Mouse (Mus musculus) cerebellum, adult 2 months (tissue): Measurements from ENCODE around the gene Cxcl17. TPM values are rescaled to one million over a fixed set of nuclear protein-coding genes. Genes with fewer than 3 reads are reported as not detected.

Experiments
- DNase-seq, 2 experiments: peaks; one replicate each; pipeline ENCODE4 v3.0.0; 2021
- H3K27ac ChIP-seq: fragments of 200-500 bp; 2 replicates; pipeline ENCODE4 v1.5.1; 2012; ENCODE audit warnings: low read length, control low read depth, inconsistent platforms; ENCODE audit not compliant: insufficient read depth
- H3K27me3 ChIP-seq: fragments of 200-500 bp; 2 replicates; pipeline ENCODE4 v1.6.1; 2012; ENCODE audit warnings: inconsistent platforms, mild to moderate bottlenecking, low read length, moderate library complexity; ENCODE audit not compliant: control insufficient read depth, insufficient read depth
- H3K4me1 ChIP-seq: fragments of 200-500 bp; 2 replicates; pipeline ENCODE4 v1.6.1; 2011; ENCODE audit warnings: low read length; ENCODE audit not compliant: control insufficient read depth, insufficient read depth
- H3K4me3 ChIP-seq: fragments of 200-500 bp; replicated peaks from 2 replicates; pipeline ENCODE3; 2011; ENCODE audit warnings: mild to moderate bottlenecking, low read depth, low read length, control low read depth; ENCODE audit not compliant: insufficient read depth
- CTCF ChIP-seq: fragments of 200-500 bp; IDR thresholded peaks from 2 replicates; pipeline ENCODE4 v1.5.1; 2011; ENCODE audit warnings: low read depth, mild to moderate bottlenecking, control low read depth, low read length, moderate library complexity, borderline replicate concordance; ENCODE audit not compliant: insufficient read depth
- POLR2A ChIP-seq: fragments of 200-500 bp; IDR thresholded peaks from 2 replicates; pipeline ENCODE4 v1.6.1; 2011; ENCODE audit warnings: low read length, control low read depth, borderline replicate concordance; ENCODE audit not compliant: insufficient read depth
- WGBS: fragments of 180-500 bp; shearing (Covaris S2); methylation state at CpG from one replicate; pipeline ENCODE4 v1.1.7; 2018; 5-methylcytosine and 5-hydroxymethylcytosine counted together
- polyA plus RNA-seq: library from polyadenylated mRNA; depleted of rRNA; stranded (reverse); fragments of >200 nt; gene quantifications from 2 replicates; pipeline ENCODE4 v1.2.3, GENCODE M21; 2012

The Cxcl17 gene
- polyA plus RNA-seq, 1 experiment: not detected

GRCm38 (mm10) chr7:25439124-25439822 lies 26.6 kb upstream of the Cxcl17 start:
- H3K4me3 ChIP-seq: no peak overlapping the region
- H3K27me3 ChIP-seq: no peaks in the 10 kb centered on the region
- no peak for TF ChIP-seq POLR2A
- no peak for TF ChIP-seq CTCF
- H3K27ac ChIP-seq: no peak overlapping the region
- 84% methylated on average over 8 of the region's 8 CpGs for WGBS
- DNase-seq: no peak
- H3K4me1 ChIP-seq: no peaks in the 10 kb centered on the region

- no peak for DNase-seq
- no peak overlapping the region for H3K27ac ChIP-seq
- no peaks in the 10 kb centered on the region for H3K4me1 ChIP-seq
- H3K27me3 ChIP-seq: no peaks in the 10 kb centered on the region
- 92% methylated on average over 2 of the region's 2 CpGs for WGBS
- no peak overlapping the region for H3K4me3 ChIP-seq
- no peak for TF ChIP-seq POLR2A
- TF ChIP-seq CTCF: no peak
Measured at GRCm38 (mm10) chr7:25436704-25437103, 24.0 kb upstream of the Cxcl17 start.

- 84% methylated on average over 6 of the region's 6 CpGs for WGBS
- no peak overlapping the region for H3K27ac ChIP-seq
- no peak for TF ChIP-seq CTCF
- no peak for TF ChIP-seq POLR2A
Measured at GRCm38 (mm10) chr7:25436226-25436625, 23.5 kb upstream of the Cxcl17 start.

GRCm38 (mm10) chr7:25435546-25435851 lies 22.8 kb upstream of the Cxcl17 start:
- no peaks in the 10 kb centered on the region for H3K4me1 ChIP-seq
- no peaks in the 10 kb centered on the region for H3K27me3 ChIP-seq
- no peak overlapping the region for H3K4me3 ChIP-seq
- no peak for DNase-seq
- 95% methylated on average over 2 of the region's 2 CpGs for WGBS
- TF ChIP-seq POLR2A: no peak
- TF ChIP-seq CTCF: no peak
- no peak overlapping the region for H3K27ac ChIP-seq

More at GRCm38 (mm10) chr7:25436226-25436625, 23.5 kb upstream of the Cxcl17 start:
- Histone ChIP-seq H3K4me1 (no peaks in the 10 kb centered on the region), H3K27me3 (no peaks in the 10 kb centered on the region), H3K4me3 (no peak overlapping the region)
- no peak for DNase-seq

DNA sequence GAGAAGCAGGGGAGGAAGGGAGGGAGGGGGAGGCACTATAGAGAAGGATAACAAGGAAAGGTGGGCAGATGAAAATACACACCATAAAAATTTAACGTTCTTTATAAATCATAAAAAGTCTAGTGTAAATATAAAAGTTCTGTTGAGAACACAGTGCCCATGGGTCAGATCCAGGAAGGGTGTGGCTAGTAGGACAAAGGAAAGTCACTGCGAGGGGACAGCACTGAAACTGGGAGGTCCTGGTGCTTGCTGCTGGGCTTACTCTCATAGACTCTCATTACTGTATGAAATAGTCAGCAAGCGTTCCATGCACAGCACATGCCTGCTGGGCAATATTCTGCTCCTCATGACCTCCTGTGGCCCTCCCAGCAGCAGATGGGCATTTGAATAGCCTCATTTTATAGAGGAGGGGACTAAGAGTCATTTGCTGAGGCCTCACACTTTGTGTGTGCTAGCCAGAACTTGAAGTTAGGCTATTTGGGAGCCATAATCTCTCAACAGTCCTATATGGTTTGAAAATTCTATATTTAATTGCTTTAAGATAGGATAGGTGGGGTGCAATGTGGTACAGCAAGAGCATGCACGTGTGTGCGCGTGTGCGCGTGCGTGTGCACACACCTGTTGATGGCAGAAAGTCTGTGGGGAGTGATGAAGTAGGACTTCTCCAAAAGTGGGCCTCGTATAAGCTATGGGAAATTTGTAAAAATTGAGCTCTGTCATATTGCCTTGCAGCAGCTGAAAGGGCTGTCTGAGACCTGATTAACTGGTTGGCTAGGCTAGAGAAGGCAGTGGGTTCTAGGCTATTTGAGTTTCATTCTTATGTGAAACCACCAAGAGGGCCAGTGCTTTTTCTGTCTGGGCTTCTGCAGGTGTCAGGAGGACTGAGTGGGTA lies 22.2 kb upstream of the Cxcl17 start:
- Histone ChIP-seq H3K4me1 (no peaks in the 10 kb centered on the region), H3K27me3 (no peaks in the 10 kb centered on the region), H3K27ac (no peak overlapping the region), H3K4me3 (no peak overlapping the region)
- 81% methylated on average over 10 of the region's 10 CpGs for WGBS
- DNase-seq: no peak
- no peak for TF ChIP-seq POLR2A
- TF ChIP-seq CTCF: no peak

DNA sequence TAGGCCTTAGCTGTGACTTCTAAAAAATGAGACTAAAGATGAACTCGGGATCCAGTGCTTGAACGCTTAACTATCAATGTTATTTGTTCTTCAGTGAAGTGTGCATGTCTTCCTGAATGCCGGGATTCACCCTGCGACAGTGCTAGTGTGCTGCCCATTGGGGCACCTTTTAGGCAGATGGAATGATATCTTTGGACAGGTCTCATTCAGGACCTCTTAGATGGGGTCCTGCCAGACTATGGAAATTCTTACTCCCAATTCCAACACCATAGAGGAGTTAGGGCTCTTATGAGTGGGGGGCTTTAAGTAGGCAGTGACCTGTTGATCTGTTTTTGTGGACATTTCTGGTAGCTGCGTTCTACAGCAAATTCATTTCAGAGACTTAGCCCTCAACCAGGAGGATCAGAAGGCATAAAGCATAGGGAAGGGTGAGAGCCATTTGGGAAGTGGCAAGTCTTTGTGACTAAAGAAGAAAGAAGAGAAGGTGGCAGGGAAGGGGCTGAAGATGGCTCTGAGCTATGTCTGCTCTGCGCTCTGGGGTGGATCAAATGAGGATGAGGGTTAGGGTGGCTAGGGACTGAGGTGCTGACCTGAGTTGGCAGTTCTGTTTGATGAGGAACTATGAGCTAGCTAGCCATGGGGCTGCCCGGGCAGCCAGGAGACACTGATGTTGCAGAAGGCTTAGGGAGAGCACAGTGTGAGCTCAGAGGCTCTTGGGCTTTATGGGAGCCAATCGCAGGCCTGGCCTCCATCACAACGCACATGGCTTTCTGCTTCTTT lies 21.3 kb upstream of the Cxcl17 start:
- no peaks in the 10 kb centered on the region for H3K27me3 ChIP-seq
- H3K4me1 ChIP-seq: no peaks in the 10 kb centered on the region
- no peak overlapping the region for H3K27ac ChIP-seq
- no peak for TF ChIP-seq POLR2A
- TF ChIP-seq CTCF: no peak
- H3K4me3 ChIP-seq: no peak overlapping the region
- 85% methylated on average over 9 of the region's 9 CpGs for WGBS
- no peak for DNase-seq

- H3K4me1 ChIP-seq: no peaks in the 10 kb centered on the region
- no peak overlapping the region for H3K27ac ChIP-seq
- no peak overlapping the region for H3K4me3 ChIP-seq
- TF ChIP-seq CTCF (no peak), POLR2A (no peak)
- H3K27me3 ChIP-seq: no peaks in the 10 kb centered on the region
- no peak for DNase-seq
- WGBS: 18% methylated on average over 5 of the region's 5 CpGs
Measured at GRCm38 (mm10) chr7:25433007-25433541, 20.4 kb upstream of the Cxcl17 start.
